Mouse (Mus musculus) left cerebral cortex, postnatal 36 days (tissue): Measurements from ENCODE around the gene Ddx55. TPM values are rescaled to one million over a fixed set of nuclear protein-coding genes. Genes with fewer than 3 reads are reported as not detected.
A peak's percentile ranks its signal among the peaks of the same experiment; 100 is the strongest.
"Not testable (repeated sequence)": the region's sequence is repeated elsewhere in the genome, so short reads cannot be mapped to it uniquely, and the experiment has no call there.

Experiments
- DNase-seq, 2 experiments: peaks; one replicate each; pipeline ENCODE4 v3.0.0; 2021 to 2022; ENCODE audit warnings: low spot score in 2 of 2, mixed read lengths in 1 of 2
- intact Hi-C: fragments of 180-260 bp; cut with DNase I; formaldehyde crosslinking; loops from one replicate; pipeline ENCODE4 v1.15.1; 2025
- total RNA-seq, 2 experiments: library from RNA; stranded (reverse); gene quantifications; 2 replicates each; pipeline ENCODE4 v1.2.3; 2021

Ddx55 gene
- total RNA-seq, 2 experiments from 2014 or later = 23.9 to 31.0 TPM

DNA sequence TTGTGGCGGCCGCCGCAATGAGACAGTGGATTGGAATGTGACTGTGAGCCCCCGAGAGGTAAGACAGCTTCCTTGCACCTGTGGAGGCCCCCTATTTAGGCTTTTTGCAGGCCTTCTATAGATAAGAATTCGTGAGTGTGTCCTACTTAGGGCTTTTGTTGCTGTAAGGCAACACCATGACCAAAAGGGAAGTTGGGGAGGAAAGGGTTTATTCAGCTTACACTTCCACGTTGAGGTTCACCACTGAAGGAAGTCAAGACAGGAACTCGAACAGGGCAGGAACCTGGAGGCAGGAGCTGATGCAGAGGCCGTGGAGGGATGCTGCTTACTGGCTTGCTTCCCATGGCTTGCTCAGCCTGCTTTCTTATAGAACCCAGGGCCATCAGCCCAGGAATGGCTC is 47.1 kb downstream of the Ddx55 start:
- DNase-seq, intact Hi-C loops: not testable (repeated sequence)

DNA sequence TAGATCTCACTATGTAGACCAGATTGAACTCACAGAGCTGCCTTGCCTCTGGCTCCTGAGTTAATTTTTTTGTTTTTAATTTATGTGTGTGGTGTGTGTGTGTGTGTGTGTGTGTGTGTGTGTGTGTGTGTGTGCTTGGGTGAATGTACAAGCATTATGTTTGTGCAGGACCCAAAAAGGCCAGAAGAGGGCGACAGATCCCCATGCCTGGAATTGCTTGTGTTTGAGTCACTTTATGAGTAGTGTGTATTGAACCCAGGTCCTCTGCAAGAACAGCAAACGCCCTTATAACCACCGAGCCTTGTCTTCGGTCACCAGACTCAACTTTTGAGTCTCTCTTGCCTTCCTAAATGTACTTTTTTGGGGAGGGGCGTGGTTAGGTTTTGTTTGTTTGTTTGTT is 49.7 kb downstream of the Ddx55 start:
- intact Hi-C loops = no loop called here
- peak in 1 of 2 experiments; percentile 26 for DNase-seq

DNA sequence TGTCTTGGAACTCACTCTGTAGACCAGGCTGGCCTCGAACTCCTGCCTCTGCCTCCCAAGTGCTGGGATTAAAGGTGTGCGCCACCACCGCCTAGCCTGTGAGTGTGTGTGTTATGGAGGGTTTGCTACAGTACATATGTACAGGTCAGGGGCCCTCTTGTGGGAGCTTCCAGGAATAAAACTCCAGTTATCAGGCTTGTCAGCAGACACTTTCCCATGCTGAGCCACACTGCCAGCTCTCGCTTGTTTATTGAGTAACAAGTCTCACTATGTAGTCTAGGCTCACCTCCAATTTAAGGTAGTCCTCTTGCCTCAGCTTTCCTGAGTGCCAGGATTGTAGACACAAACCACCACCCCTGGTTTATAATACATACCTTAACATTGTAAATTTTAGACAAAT is 51.6 kb downstream of the Ddx55 start:
- intact Hi-C loops = no loop called here
- DNase-seq = no peak

DNA sequence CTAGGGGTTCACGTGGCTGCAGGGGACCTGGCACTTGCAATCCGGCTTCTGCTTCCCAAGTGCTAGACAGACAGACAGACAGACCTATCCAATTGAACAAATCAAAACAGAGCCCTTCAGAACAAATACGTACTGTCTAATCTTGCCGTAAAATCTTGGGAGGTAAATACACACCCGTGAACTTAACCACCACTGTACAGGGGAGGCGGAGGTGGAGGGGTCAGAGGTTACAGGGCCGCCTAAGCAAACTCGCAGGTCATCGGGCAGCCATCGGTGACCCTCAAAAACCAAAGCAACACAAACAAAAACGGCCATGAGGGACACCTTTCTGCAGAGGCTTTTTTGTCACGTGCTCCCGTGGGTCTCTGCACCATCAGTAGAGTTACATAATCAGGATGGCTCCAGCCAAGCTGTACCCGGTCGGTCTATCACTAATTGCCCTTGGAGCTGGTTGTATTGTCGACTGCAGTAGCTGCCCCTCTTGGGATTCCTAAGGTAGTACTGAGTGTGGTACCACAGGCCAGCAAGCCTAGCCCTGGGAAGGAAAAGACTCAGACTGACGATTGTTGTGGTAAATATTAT is 52.5 kb downstream of the Ddx55 start:
- DNase-seq = no peak
- intact Hi-C loops = no loop called here

DNA sequence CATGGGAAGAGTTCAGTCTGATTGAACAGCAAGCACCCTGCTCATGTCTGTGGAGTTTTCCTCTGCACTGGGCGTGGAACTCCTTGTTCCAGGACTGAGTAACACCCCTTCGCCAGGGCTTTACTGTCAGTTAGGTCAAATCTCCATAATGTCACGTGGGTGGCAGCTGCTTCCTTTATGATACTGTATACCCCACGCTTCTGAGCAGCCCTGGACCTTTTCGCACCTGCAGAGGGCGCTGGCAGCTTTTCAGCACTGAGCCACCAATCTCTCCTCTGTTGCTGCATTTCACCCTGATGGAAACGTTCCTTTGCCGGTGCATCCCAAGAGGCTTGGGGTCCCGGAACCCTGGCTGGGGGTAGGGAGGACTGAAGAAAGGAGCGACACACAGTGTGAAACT is 58.3 kb downstream of the Ddx55 start:
- intact Hi-C loops = no loop called here
- DNase-seq = no peak

DNA sequence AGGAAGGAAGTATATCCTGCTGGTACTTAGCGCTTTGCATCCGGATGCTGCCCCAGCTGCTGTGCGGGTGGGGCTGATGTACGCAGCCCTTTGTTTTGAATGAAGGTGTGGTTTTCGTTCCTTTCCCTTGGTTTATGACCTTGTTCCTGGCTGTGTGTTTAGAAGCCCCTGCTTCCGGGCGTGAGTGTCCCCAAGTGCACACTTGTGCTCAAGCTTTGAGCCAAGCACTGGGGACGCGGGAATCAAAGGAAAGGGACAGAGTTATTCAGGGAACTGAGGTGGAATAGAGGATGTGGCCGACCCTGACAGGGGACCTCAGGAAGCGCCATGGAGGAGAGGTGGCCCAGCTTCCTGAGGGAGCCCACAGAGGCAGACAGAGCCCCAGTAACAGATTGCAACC is 62.0 kb downstream of the Ddx55 start:
- DNase-seq = no peak
- intact Hi-C loops = no loop called here

DNA sequence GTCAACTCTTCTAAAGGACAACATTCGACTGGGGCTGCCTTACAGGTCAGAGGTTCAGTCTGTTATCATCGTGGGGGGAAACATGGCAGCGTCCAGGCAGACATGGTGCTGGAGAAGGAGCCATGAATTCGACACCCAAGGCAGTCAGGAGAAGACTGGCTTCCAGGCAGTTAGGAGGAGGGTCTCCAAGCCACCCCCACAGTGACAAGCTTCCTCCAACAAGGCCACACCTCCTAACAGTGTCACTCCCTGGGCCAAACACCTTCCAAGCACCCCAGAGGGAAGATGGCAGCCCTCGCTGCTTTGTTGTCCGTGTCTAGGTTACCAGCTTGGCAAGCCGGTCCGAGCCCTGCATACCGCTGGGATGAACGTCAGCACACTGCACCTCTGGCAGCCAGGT is 66.0 kb downstream of the Ddx55 start:
- intact Hi-C loops = no loop called here
- DNase-seq = no peak

Other genes with a start within 250 kb of the Ddx55 start
- gene Mphosph9, start 224.9 kb upstream of the Ddx55 start, total RNA-seq = 10 to 100 TPM; 19.6 to 23.8 TPM
- 10 to 100 TPM; 14.4 to 15.4 TPM for gene 2810006K23Rik, start 224.8 kb upstream of the Ddx55 start, total RNA-seq
- 100 to 1,000 TPM; 142 to 165 TPM for gene Cdk2ap1, start 189.8 kb upstream of the Ddx55 start, total RNA-seq
- 100 to 1,000 TPM; 152 to 175 TPM for gene Sbno1, start 126.9 kb upstream of the Ddx55 start, total RNA-seq
- 10 to 100 TPM; 55.1 to 67.8 TPM for gene Kmt5a, start 112.9 kb upstream of the Ddx55 start, total RNA-seq
- 10 to 100 TPM; 18.8 to 20.5 TPM for gene Rilpl2, start 74.5 kb upstream of the Ddx55 start, total RNA-seq
- 10 to 100 TPM; 22.7 to 28.0 TPM for gene Snrnp35, start 69.7 kb upstream of the Ddx55 start, total RNA-seq
- 10 to 100 TPM; 65.9 to 97.7 TPM for gene Rilpl1, start 21.5 kb upstream of the Ddx55 start, total RNA-seq
- gene Tmed2, start 12.2 kb upstream of the Ddx55 start, total RNA-seq = 10 to 100 TPM; 97.9 to 98.5 TPM
- gene Eif2b1, start 26.3 kb downstream of the Ddx55 start, total RNA-seq = 10 to 100 TPM; 37.6 to 37.9 TPM
- gene Gtf2h3, start 26.3 kb downstream of the Ddx55 start, total RNA-seq = 10 to 100 TPM; 26.7 to 32.8 TPM
- gene Atp6v0a2, start 75.7 kb downstream of the Ddx55 start, total RNA-seq = 10 to 100 TPM; 57.8 to 64.7 TPM
- gene Dnah10, start 172.2 kb downstream of the Ddx55 start, total RNA-seq = under 1 TPM; 0.25 to 0.57 TPM